Mouse (Mus musculus) common myeloid progenitor, adult 5-6 weeks (primary cell): ENCODE measurements around the gene Svop. TPM values are rescaled to one million over a fixed set of nuclear protein-coding genes. Genes with fewer than 3 reads are reported as not detected.

Experiments used
- ATAC-seq: replicated peaks from 2 replicates; pipeline ENCODE4 v1.8.0; 2016; ENCODE audit warnings: low read depth, mild to moderate bottlenecking, moderate TSS enrichment, inconsistent platforms; ENCODE audit not compliant: poor library complexity, severe bottlenecking
- total RNA-seq: library from RNA; stranded (forward); fragments of 200-1000, 187-1606 nt; gene quantifications from 2 replicates; pipeline ENCODE4 v1.2.3, GENCODE M21; 2017

Svop gene
- total RNA-seq, 1 experiment from 2014 or later, result not detected

DNA sequence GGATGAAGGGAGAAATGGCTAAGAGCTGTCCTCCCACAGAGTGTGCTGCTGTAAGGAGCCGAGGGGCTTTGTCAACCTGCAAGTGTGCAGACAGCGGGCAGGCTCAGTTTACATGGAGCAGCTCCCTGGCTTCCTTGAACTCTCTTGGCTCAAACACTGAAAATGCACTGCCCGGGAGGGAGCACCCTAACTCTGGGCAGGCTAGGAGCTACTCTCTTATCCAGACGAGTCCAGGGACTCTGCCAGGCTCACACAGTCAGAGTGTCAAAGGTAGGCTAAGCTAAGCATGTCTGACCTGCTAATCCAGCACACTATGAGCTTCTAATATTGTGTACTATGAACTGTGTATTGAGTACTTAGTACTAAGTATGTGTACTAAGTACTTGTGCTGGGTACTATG, 84.4 kb downstream of the Svop start:
- ATAC-seq, result no peak

- no peak for ATAC-seq
Observed at GRCm38 (mm10) chr5:114005100-114005499, 86.3 kb downstream of the Svop start.

DNA sequence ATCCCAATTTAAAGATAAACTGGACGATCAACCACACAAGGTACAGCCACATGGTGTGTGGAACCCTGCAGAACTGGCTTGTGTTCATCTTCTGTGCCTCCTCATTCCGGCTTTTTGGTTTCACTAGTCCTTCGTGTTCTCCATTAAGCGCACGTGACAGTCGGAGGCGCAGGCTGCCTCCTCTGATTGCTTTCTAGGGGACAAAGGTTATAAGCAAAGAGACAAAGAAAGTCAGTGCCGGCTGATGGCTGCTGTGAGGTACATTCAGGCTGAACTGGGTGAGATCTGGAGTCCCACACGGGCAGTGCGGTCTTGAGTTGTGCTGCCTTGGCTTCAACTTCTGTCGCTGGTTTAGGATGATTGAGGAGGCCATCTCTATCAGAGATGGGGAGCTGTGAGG, 86.8 kb downstream of the Svop start:
- ATAC-seq, result no peak

DNA sequence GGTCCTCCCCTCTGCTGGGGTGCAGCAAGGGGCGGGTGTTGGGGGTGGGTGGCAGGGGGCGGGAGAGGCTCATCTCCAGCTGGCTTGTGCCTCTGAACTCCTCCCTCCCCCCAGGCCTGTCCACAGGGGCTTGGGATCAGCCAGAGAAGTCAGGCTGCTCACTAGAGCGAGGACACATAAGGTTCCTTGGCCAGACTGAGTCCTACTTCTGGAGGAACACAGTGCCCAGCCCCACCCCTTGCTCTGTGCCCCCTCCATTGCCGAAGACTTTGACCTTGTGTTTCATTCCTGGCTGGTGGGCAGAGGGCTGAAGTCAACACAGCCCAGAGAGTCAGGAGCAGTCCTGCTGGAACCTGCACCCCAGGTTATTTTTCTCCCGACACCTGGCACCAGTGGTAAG, 87.8 kb downstream of the Svop start, which contains the start of gene Dao:
Gene Dao, plus strand, starts transcription at position 162 of the 400 bp plus-strand sequence.
- no peak for ATAC-seq

- ATAC-seq, result peak; percentile 97
Observed at GRCm38 (mm10) chr5:113999382-113999781, 92.0 kb downstream of the Svop start.

- no peak for ATAC-seq
Observed at GRCm38 (mm10) chr5:113996458-113996857, 94.9 kb downstream of the Svop start.

DNA sequence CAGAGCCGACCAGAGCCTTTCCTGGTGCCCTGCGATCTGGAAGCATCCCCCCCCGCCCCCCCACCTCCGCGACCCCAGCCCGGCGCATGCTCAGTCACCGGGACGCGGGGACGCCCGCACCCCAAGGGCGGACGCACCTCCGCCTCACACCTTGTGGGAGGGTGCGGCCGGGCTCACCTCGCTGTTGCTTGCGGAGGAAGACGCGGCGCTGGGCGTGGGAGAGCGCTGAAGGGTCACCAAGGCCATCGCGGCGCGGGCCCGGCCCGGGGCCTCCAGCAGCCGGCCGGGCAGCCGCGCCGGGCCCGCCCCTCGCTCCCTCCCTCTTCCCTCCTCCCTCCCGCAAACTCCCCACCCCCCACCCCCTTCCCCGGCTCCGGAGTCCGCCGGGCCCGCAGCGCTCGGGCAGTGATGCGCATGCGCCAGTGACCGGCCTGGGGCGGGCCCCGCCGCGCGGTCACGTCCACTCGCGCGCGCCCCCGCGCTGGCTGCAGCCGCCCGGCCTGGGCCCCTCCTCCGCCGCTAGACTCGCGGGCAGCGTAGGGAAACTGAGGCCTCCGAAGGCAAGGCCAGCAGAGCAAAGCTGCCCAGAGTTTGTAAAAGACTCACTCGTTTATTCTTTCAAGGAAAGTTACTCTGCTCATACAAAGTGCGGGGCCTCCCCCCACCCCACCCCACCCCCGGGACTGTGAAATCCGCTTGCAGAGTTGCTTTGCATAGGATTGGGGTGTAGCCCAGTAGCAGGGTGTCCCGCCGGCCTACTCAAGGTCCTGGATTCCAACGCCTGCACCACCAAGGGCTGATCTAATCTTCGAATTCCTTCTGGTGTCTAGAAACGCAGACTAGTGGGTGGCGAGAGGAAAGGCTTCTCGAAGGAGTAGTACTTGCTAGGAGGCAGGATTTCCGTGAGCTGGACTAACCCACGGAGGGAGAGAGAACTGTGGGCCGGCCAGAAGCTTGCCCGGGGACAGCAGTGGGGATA, 97.6 kb downstream of the Svop start, which contains the start of gene Ssh1:
Gene Ssh1, minus strand, starts transcription at position 408 of the 979 bp plus-strand sequence.
- ATAC-seq, result 0 out of 2 replicates have a peak, but pooled peaks have one; percentile 16

DNA sequence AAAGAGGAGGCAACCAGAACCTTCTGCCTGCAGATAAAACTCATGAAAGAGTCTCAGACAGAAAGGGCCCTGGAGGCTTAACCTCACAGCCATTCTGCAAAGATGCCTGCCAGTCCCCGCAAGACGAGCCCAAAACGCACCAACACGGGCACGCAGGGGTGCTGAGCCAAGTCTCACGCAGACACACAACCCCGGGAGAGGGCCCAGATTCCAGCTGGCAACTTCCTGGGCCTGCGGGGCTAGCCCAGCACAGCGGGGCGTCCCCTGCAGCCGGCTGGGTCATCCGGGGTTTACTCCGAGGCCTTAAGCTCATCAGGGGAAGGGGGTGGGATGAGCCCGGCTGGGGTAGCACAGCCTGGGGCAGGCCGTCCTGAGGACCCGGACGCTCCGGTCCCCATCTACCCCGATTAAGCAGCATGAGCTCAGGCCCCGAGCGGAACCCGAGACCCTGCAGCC, 98.3 kb downstream of the Svop start:
- ATAC-seq, result peak; percentile 18; the same call in 1 of the 2 replicates

- ATAC-seq, result peak; percentile 77
Observed at GRCm38 (mm10) chr5:113992339-113992831, 99.0 kb downstream of the Svop start.

- no peak for ATAC-seq
Observed at GRCm38 (mm10) chr5:113991141-113991540, 100.2 kb downstream of the Svop start.

GRCm38 (mm10) chr5:113990593-113990992, 100.8 kb downstream of the Svop start:
- ATAC-seq, result no peak

- ATAC-seq, result peak; percentile 57
Observed at GRCm38 (mm10) chr5:113989437-113990024, 101.8 kb downstream of the Svop start.

DNA sequence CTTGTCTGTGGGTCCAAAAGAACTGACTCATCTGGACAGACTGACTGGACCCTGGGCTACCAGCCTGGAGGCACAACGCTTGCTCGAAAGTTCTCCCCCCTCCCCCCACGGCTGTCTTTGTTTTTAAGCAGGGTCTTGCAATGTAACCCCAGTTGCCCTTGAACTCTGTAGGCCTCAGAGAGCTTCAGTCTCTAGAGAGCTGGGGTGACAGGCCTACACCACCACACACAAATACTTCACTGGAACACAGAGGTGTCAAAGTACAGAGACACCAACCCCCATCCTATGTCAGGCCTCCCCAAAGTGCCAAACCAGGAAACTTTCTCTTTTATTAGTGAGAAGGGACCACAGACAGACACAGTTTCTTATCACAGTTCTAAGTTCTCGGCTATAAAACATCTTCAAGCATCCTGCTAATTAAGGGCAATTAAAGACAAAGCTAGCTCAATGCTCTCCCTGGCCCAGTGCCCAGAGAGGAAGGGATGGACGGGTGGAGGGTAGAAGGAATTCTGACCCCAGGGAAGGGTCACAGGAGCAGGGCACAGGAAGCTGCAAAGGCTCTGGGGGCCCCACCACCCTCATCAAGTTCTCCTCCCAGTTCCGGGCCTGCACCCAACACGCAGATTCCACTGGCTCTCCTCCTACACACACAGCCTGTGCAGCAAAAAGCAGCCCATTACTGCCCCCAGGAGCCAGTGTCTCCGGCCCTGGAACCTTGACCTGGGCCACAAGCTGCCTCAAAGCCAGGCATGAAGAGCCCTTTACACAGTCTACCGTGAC, 105.0 kb downstream of the Svop start:
- no peak for ATAC-seq

DNA sequence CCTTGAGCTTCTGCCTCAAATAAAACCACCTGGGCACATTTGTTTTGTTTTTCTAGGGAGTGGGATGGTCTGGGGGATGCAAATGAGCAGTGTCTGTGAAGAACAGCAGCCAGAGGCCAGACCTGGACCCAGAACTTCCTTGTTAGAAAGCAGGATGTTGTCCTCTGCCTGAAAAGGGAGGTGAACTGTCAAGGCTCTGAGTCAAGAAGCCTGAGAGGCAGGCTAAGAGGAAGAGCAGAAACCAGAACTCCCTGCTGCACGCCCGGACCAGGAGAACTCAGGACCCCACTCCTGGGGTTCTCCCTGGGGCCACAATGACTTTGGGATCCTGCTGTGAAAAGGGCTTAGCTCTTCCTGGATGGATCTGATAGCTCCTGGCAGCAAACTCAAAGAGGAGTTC, 105.6 kb downstream of the Svop start:
- 0 out of 2 replicates have a peak, but pooled peaks have one; percentile 6 for ATAC-seq

GRCm38 (mm10) chr5:113984025-113984740, 107.2 kb downstream of the Svop start:
- ATAC-seq, result peak; percentile 57; the same call in 1 of the 2 replicates

- no peak for ATAC-seq
Observed at GRCm38 (mm10) chr5:113983541-113983940, 107.8 kb downstream of the Svop start.

GRCm38 (mm10) chr5:113981843-113982242, 109.5 kb downstream of the Svop start:
- ATAC-seq, result no peak

DNA sequence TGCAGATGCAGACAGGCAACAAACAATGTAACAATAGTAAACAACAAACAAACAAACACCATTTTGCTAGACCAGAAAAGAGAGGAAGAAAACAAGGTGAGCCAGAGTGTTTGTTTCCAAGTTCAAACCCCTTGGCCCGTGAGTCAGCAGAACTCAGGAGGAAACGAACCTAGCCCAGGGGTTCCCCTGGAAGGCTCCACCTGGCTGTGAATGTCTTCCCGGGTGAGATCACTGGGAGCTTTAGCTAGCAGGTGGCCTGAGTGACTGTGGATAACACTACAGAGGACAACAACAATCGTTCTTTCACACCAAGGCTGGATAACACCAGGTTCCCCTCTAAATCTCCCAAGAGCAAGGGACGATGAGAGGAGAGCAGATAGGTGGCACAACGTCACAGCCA, 110.2 kb downstream of the Svop start:
- ATAC-seq, result no peak

DNA sequence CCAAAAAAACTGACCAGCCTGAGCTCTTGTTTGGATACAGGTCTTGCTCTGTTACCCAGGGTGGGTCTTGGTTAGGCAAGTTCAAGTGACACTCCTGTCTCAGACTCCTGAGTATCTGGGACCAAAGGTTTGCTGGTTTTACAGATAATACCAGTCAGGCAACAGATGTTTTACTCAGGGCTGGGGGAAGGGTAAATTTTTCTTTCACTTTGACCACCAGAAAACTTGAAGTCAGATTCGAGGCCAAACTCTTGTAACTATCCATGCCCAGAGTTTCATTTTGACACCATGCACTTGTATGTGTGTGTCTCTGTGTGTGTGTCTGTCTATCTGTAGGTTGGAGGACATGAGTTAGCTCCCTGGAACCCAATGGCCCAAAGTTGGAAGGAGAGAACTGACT, 110.9 kb downstream of the Svop start:
- ATAC-seq, result no peak; the same call in 1 of the 2 replicates
